Mouse (Mus musculus) left cerebral cortex, adult 2 months (tissue): ENCODE results near the gene Tbx20. TPM values are rescaled to one million over a fixed set of nuclear protein-coding genes. Genes with fewer than 3 reads are reported as not detected.

Source experiments
- DNase-seq, 2 experiments: peaks; one replicate each; pipeline ENCODE4 v3.0.0; 2021 to 2022; ENCODE audit warnings: low spot score in 2 of 2, mixed read lengths in 1 of 2; ENCODE audit errors: extremely low spot score in 1 of 2
- H3K27ac ChIP-seq: fragments of 200-600 bp; 2 replicates; pipeline ENCODE4 v1.8.1; 2022
- H3K4me3 ChIP-seq: fragments of 200-600 bp; 2 replicates; pipeline ENCODE4 v1.8.1; 2022
- CTCF ChIP-seq: fragments of 200-600 bp; IDR thresholded peaks from 2 replicates; pipeline ENCODE4 v1.8.1; 2022; ENCODE audit warnings: antibody characterized with exemption, mild to moderate bottlenecking, moderate library complexity
- intact Hi-C: fragments of 180-260 bp; cut with DNase I; formaldehyde crosslinking; loops from one replicate; pipeline ENCODE4 v1.15.1; 2025
- long read RNA-seq, 2 experiments: library from polyadenylated mRNA; stranded (forward); transcript quantifications; one replicate each; pipeline ENCODE4 v2.0.0; 2021; ENCODE audit warnings: borderline mapping rate in 2 of 2
- total RNA-seq, 2 experiments: library from RNA; stranded (reverse); gene quantifications; 2 replicates each; pipeline ENCODE4 v1.2.3; 2021

Tbx20 gene
- total RNA-seq: not detected
- long read RNA-seq, experiment 1: 0 reads
- long read RNA-seq, experiment 2: 0 reads

DNA sequence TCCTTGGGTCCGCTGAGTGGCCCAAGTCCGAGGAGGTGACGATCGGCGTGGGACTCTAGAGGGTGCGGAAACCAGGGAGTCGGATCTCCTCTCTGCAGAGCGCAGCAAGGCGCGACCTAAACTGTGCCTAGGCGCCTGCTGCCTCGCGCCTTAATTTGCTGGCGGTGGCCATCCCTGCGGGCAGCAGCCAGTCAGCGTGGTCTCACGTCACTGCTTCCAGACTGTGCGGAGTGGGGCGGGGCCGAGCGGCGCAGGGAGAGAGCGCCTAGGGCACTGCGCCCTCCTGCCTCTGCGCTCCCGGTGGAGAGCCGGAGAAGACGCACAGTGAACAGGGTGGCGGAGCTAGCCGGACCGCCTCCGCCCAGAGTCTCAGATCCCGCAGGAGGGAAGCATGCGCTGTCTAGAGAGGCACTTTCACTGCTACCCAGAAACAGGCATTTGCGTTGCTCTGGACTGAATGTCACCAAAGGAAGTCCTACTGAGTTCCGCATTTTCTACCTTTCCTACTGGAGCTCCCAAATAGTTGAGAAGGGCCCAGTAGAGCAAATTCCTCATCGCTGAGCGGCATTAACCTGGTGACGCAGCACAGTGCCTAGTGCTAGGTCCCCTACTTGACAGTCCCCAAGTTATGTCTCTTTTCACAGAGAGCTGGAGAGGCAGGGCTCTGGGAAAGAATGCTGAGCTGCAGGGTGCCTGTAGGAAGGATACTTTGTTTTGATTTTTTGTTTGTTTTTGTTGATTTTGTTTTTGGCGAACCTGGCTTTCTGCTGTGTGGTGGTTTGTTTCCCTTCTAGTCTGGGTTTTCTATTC is at the start of gene Tbx20:
Tbx20 (minus strand) TSS at position 144 of the 810 bp plus-strand sequence.
- TF ChIP-seq CTCF: no peak
- no peak for DNase-seq
- intact Hi-C loops: no loop called here
- Histone ChIP-seq H3K4me3 (no peak within 1 kb of the TSS), H3K27ac (no peak within 1 kb of the TSS)

DNA sequence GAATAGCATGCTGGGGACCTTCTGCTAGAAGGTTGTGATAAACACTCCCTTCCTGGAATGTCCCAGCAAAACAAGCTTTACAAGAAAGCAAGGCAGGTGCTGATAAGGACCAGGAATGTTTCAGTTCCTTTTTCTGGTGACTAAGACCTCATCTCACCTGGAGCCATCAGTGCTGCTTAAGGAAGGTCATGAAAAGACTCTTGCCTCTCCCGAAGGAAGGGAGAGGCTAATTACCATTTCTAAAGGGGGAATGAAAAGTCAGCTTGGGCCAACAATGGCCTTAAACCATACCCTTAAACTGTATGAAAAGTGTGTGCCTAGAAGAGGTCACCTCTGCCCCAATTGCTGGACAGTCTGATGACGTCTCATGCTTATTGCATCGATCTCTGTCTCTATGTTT is 44.4 kb upstream of the Tbx20 start:
- TF ChIP-seq CTCF: no peak
- H3K27ac ChIP-seq: no peak overlapping the region
- H3K4me3 ChIP-seq: no peak overlapping the region
- intact Hi-C loops: no loop called here
- no peak for DNase-seq

- TF ChIP-seq CTCF: no peak
- intact Hi-C loops: no loop called here
- DNase-seq: no peak
- H3K4me3 ChIP-seq: no peak overlapping the region
- no peak overlapping the region for H3K27ac ChIP-seq
These were observed 38.4 kb upstream of the Tbx20 start for GRCm38 (mm10) chr9:24812461-24812860.

DNA sequence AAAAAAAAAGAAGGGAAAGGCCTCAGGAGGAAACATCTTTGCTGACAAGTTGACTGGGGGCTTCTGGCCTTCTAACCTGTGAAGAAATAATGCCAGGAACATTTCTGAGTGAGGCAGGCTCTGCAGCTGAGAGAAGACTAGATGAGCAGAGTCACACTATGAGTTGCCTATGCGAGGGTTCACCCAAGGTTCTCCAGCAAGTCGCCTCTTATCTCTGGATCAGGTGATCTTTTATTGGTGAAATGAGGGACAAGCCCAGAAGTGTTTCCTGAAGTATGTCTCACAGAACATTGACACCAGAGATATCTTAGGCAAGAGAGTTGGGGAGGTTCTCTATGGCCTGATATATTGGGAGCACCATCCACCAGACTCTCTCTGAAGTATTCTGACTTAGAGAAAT is 18.0 kb upstream of the Tbx20 start:
- TF ChIP-seq CTCF: no peak
- Histone ChIP-seq H3K4me3 (no peak overlapping the region), H3K27ac (no peak overlapping the region)
- no peak for DNase-seq
- intact Hi-C loops: no loop called here

DNA sequence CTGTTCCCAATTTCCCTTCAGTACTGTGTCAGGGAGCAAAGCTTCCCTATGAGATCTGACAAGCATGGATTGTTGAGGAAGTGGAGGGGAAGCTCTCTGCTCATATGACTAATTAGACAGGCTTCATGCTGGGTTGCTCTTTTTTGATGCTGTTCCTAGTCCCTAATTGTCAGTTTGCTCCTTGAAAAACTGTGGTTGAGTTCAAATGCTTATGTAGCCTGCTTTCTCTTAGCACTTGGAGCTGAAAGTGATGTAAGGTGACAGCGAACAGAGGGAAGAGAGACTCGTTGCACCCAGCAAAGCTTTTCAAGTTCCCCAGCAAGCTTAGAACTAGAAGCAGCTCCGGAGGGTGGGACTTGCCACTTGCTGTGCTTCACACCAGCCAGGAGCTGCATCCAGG is 15.3 kb upstream of the Tbx20 start:
- TF ChIP-seq CTCF: no peak
- no peak for DNase-seq
- intact Hi-C loops: no loop called here
- no peak overlapping the region for H3K4me3 ChIP-seq
- no peak overlapping the region for H3K27ac ChIP-seq

DNA sequence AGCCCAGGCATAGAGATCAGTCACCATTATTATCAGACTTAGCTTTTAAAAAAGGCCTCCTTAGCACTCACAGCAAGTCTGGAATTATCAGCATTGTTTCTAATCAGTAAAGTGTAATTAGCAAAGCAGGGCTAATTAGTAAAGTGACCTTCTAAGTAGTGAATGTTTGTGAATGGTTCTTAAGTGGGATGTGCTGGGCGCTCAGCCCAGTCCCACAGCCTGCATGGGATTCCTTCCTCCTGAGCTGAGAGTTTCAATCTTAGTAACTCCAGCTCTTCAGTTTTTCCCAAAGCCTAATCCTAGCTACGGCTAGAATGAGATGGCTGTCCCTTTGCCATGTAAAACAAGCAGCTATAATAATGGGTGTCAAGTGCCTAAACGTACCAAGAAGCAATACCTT is 8.2 kb upstream of the Tbx20 start:
- Histone ChIP-seq H3K27ac (no peak overlapping the region), H3K4me3 (no peak overlapping the region)
- DNase-seq: no peak
- intact Hi-C loops: no loop called here
- no peak for TF ChIP-seq CTCF

- H3K27ac ChIP-seq: no peak overlapping the region
- no peak overlapping the region for H3K4me3 ChIP-seq
- TF ChIP-seq CTCF: no peak
- no peak for DNase-seq
- intact Hi-C loops: no loop called here
These were observed 6.9 kb upstream of the Tbx20 start for GRCm38 (mm10) chr9:24780929-24781441.

DNA sequence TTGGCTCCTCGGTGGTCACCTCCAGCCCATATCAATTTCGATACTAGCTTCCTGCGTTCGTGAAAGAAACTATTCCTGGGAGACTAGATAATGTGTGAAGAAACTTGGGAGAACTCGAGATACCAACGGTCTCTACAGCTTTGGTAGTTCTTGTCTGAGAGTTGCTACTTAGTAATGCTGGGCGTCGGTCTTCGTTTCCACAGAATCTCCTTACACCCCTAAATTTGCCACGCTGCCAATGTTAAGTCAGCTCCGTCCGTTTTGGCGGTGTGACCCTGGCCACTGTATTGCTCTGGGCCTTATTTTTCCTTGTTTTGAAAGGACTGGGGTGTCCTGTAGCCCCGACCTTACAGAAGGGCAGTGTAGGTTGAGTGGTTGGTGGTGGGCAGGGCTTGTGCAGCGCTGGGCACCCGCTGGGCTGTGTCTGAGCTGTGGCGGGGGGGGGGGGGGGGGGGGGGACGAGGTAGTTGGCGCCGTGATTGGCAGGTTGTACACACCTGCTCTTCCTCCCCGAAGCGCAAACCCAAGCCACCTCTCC is 6.4 kb upstream of the Tbx20 start:
- no peak for TF ChIP-seq CTCF
- H3K4me3 ChIP-seq: no peak overlapping the region
- DNase-seq: no peak
- no peak overlapping the region for H3K27ac ChIP-seq
- intact Hi-C loops: no loop called here

DNA sequence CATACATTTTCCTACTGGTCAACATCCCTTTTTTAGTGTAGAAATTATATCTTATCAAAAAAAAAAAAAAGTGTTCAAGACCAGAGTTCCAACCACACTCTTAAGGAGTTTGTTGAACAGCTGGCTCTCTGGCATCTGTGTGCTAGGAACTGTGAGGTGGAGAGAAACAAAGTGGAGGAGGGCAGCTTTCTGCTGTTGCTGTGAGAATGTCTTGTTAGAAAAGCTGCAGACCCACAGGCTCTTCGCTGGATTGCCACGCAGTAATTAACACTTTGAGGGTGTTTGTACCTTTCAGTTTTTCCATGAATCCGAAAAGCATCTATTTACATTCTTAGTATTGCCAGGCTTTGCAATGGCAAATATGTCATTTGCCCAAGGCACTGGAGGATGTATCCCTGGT is 5.9 kb upstream of the Tbx20 start:
- intact Hi-C loops: no loop called here
- DNase-seq: no peak

GRCm38 (mm10) chr9:24778571-24778970 is 4.5 kb upstream of the Tbx20 start:
- TF ChIP-seq CTCF: no peak
- intact Hi-C loops: no loop called here
- no peak overlapping the region for H3K4me3 ChIP-seq
- DNase-seq: no peak
- H3K27ac ChIP-seq: no peak overlapping the region

More for the DNA sequence above, 5.9 kb upstream of the Tbx20 start:
- Histone ChIP-seq H3K27ac (no peak overlapping the region), H3K4me3 (no peak overlapping the region)
- no peak for TF ChIP-seq CTCF

DNA sequence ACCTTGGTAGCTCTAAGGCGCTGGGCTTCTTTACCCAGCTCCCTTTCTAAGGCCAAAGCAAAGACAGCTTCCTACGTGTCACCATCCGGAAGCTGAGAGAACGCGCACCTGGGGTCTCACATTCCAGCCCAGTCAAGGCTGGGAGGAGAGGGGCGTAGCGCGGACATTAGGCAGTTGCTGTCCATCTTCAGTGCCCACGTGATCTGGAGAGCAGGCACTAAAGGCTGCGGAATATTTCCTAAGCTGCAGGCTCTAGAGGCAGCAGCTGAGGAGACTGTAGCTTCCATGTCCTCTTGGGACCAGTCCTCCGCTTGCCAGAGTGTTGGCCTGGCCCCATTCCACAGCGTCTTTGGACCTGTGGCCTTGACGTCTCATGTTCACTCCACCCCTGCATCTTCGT is 3.9 kb upstream of the Tbx20 start:
- DNase-seq: no peak
- no peak for TF ChIP-seq CTCF
- intact Hi-C loops: no loop called here
- Histone ChIP-seq H3K4me3 (no peak overlapping the region), H3K27ac (no peak overlapping the region)

- Histone ChIP-seq H3K27ac (no peak overlapping the region), H3K4me3 (no peak overlapping the region)
- intact Hi-C loops: no loop called here
- no peak for DNase-seq
- no peak for TF ChIP-seq CTCF
These were observed 3.2 kb upstream of the Tbx20 start for GRCm38 (mm10) chr9:24777176-24777895.
